Mouse (Mus musculus) embryonic facial prominence, embryonic 15.5 days (tissue): ENCODE results near the gene Eif2ak2. TPM values are rescaled to one million over a fixed set of nuclear protein-coding genes. Genes with fewer than 3 reads are reported as not detected.

ENCODE experiments used
- ATAC-seq: fragments of 200-750 bp; cut with Nextera tagmentation; 2 replicates; pipeline ENCODE4 v1.8.0; 2017; ENCODE audit warnings: low read depth, moderate TSS enrichment; ENCODE audit not compliant: insufficient number of reproducible peaks, low FRiP score, low TSS enrichment
- H3K27ac ChIP-seq: fragments of 300-500 bp; sonication (generic); replicated peaks from 2 replicates; pipeline ENCODE4 v1.5.1; 2015; ENCODE audit warnings: mild to moderate bottlenecking, inconsistent platforms
- H3K27me3 ChIP-seq: fragments of 300-500 bp; sonication (generic); 2 replicates; pipeline ENCODE4 v1.6.1; 2015; ENCODE audit warnings: inconsistent platforms
- H3K36me3 ChIP-seq: fragments of 300-500 bp; sonication (generic); 2 replicates; pipeline ENCODE4 v1.6.1; 2015; ENCODE audit warnings: mild to moderate bottlenecking, inconsistent platforms
- H3K4me1 ChIP-seq: fragments of 300-500 bp; sonication (generic); 2 replicates; pipeline ENCODE4 v1.6.1; 2015; ENCODE audit warnings: inconsistent platforms
- H3K4me2 ChIP-seq: fragments of 300-500 bp; sonication (generic); replicated peaks from 2 replicates; pipeline ENCODE4 v1.6.1; 2015; ENCODE audit warnings: mild to moderate bottlenecking, inconsistent platforms
- H3K4me3 ChIP-seq: fragments of 300-500 bp; sonication (generic); replicated peaks from 2 replicates; pipeline ENCODE4 v1.5.1; 2015; ENCODE audit warnings: mild to moderate bottlenecking, inconsistent platforms
- H3K9ac ChIP-seq: fragments of 300-500 bp; sonication (generic); 2 replicates; pipeline ENCODE4 v1.6.1; 2015; ENCODE audit warnings: inconsistent platforms
- H3K9me3 ChIP-seq: fragments of 300-500 bp; sonication (generic); replicated peaks from 2 replicates; pipeline ENCODE4 v1.6.1; 2016; ENCODE audit warnings: inconsistent platforms
- WGBS: fragments of 180-500 bp; shearing (Covaris S2); methylation state at CpG from one replicate; pipeline ENCODE4 v1.1.7; 2015; 5-methylcytosine and 5-hydroxymethylcytosine counted together
- polyA plus RNA-seq: library from polyadenylated mRNA; unstranded; fragments of >200 nt; fragmentation: Nextera tagmentation; extraction: Ambion mirVana; gene quantifications from 2 replicates; pipeline ENCODE4 v1.2.1, GENCODE M21; 2015

Gene Eif2ak2
- polyA plus RNA-seq, 1 experiment from 2014 or later = 9.4 TPM

DNA sequence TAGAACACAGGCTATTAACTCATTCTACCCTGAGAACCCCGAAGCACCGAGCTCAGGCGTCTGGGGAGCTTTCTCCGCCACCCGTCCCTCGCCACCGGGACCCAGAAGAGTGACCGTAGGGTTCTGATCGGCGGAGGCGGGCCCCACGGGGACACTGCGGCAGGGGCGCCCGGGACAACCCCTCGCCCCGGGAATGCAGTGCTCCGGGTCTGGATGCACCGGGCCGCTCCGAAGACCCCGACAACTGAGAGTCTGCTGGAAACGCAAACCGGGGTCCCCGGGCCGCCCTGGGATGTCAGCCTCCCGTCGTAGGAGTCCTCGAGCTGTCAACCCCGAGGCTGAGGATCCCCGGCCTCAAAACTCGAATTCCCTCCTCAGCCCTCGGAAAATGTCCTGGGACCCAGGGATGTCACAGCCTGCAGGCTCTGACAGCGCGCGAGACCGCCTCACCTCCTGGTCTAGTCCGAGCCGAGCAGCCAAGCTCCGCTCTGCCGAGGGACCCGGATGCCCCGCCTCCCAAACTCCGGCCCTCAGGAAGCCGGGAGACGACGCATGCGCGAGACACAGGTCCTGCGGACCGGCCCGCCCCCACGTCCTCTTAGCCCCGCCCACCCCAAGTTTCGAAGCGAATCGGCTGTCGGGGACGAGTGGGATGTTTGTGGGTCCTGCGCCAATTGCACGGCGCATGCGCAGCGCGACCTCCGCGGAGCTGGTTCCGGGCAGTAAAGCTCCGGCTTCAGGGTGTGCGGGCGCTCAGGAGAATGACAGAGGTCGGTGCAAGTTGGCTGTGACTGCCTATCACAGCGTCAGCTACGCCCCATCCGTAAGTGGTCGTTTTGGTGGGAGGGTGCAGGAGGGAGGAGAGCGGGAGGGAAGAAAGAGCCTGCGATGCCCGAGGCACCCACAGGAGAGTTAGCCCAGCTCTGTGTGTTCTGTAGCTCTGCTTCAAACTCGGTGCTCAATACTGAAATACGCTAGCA is 47.2 kb downstream of the Eif2ak2 start, which contains the start of the genes Heatr5b and Gpatch11:
Gene Heatr5b (minus strand): TSS at position 509 of the 980 bp plus-strand sequence.
Gene Gpatch11 (plus strand): TSS at position 712 of the 980 bp plus-strand sequence.
- ATAC-seq = peak; percentile 98
- Histone ChIP-seq H3K27me3 (no peaks in the 10 kb centered on the region), H3K4me2 (peak within 1 kb of the TSS; percentile 80), H3K9ac (peak within 1 kb of the TSS; percentile 84), H3K36me3 (peaks cover 25% of the 10 kb centered on the region), H3K4me3 (peak within 1 kb of the TSS; percentile 84), H3K9me3 (no peaks in the 10 kb centered on the region), H3K27ac (peak within 1 kb of the TSS; percentile 90), H3K4me1 (no peaks in the 10 kb centered on the region)
- under 1% methylated on average over 81 of the region's 81 CpGs for WGBS

GRCm38 (mm10) chr17:78824346-78824745 is 58.0 kb downstream of the Eif2ak2 start:
- no peaks in the 10 kb centered on the region for H3K4me1 ChIP-seq
- WGBS = 89% methylated on average over 13 of the region's 13 CpGs
- H3K9me3 ChIP-seq = no peaks in the 10 kb centered on the region
- no peak overlapping the region for H3K4me2 ChIP-seq
- H3K4me3 ChIP-seq = no peak overlapping the region
- no peak overlapping the region for H3K27ac ChIP-seq
- no peak overlapping the region for H3K9ac ChIP-seq
- H3K27me3 ChIP-seq = no peaks in the 10 kb centered on the region
- peaks cover 67% of the 10 kb centered on the region for H3K36me3 ChIP-seq
- ATAC-seq = no peak

DNA sequence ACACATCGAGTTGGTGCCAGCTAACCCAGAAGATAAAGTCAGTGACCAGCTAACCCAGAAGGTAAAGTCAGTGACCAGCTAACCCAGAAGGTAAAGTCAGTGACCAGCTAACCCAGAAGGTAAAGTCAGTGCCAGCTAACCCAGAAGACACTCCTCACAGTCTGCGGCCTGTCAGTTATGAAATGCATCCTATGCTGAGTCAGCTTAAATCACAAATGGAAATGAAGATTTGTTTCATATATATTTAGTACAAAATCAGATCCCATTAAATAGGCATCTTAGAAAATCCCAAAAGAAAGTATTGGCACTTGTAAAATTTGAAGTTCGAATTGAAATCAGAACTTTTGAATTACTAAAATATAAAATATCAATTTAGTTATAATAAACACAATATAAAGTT is 72.8 kb downstream of the Eif2ak2 start:
- no peaks in the 10 kb centered on the region for H3K4me1 ChIP-seq
- H3K9ac ChIP-seq = no peak overlapping the region
- no peak for ATAC-seq
- H3K4me2 ChIP-seq = no peak overlapping the region
- H3K9me3 ChIP-seq = no peaks in the 10 kb centered on the region
- no peaks in the 10 kb centered on the region for H3K27me3 ChIP-seq
- H3K4me3 ChIP-seq = no peak overlapping the region
- H3K36me3 ChIP-seq = peaks cover 34% of the 10 kb centered on the region
- H3K27ac ChIP-seq = no peak overlapping the region
- 96% methylated on average over 3 of the region's 3 CpGs for WGBS

- Histone ChIP-seq H3K9ac (no peak overlapping the region), H3K4me2 (no peak overlapping the region), H3K9me3 (no peaks in the 10 kb centered on the region), H3K4me3 (no peak overlapping the region), H3K4me1 (no peaks in the 10 kb centered on the region), H3K27ac (no peak overlapping the region), H3K36me3 (peaks cover 33% of the 10 kb centered on the region), H3K27me3 (no peaks in the 10 kb centered on the region)
- no peak for ATAC-seq
These were observed 73.4 kb downstream of the Eif2ak2 start for GRCm38 (mm10) chr17:78809019-78809418.

Other genes with a start within 250 kb of the Eif2ak2 start
- gene Strn, start 145.4 kb downstream of the Eif2ak2 start, polyA plus RNA-seq = 5.3 and 5.4 TPM in 2 replicates
- 12.2 and 13.7 TPM in 2 replicates for gene Heatr5b, start 47.2 kb downstream of the Eif2ak2 start, polyA plus RNA-seq
- 43.8 and 45.2 TPM in 2 replicates for gene Gpatch11, start 47.0 kb downstream of the Eif2ak2 start, polyA plus RNA-seq
- gene Sult6b1, start 24.4 kb upstream of the Eif2ak2 start, polyA plus RNA-seq = 0.33 and 0.35 TPM in 2 replicates
- 93.6 and 107 TPM in 2 replicates for gene Cebpzos, start 33.9 kb upstream of the Eif2ak2 start, polyA plus RNA-seq
- gene Cebpz, start 54.5 kb upstream of the Eif2ak2 start, polyA plus RNA-seq = 57.6 and 57.9 TPM in 2 replicates
- 53.3 and 56.1 TPM in 2 replicates for gene Ndufaf7, start 54.6 kb upstream of the Eif2ak2 start, polyA plus RNA-seq
- gene Prkd3, start 138.2 kb upstream of the Eif2ak2 start, polyA plus RNA-seq = 34.4 and 36.0 TPM in 2 replicates
- 13.7 and 15.9 TPM in 2 replicates for gene Qpct, start 169.3 kb upstream of the Eif2ak2 start, polyA plus RNA-seq